Mouse (Mus musculus) liver, adult 2 months (tissue): Measurements from ENCODE around the gene Gsk3a. TPM values are rescaled to one million over a fixed set of nuclear protein-coding genes. Genes with fewer than 3 reads are reported as not detected.
A peak's percentile ranks its signal among the peaks of the same experiment; 100 is the strongest.

Experiments used
- DNase-seq: peaks from one replicate; pipeline ENCODE4 v3.0.0-alpha.2; 2011; ENCODE audit warnings: low read depth, low spot score; ENCODE audit errors: extremely low read depth
- H3K27ac ChIP-seq: fragments of 200-500 bp; replicated peaks from 2 replicates; pipeline ENCODE4 v1.5.1; 2012; ENCODE audit warnings: low read depth, mild to moderate bottlenecking, control low read depth, inconsistent platforms, low read length; ENCODE audit not compliant: insufficient read depth
- H3K27me3 ChIP-seq: fragments of 200-500 bp; 2 replicates; pipeline ENCODE4 v1.6.1; 2012; ENCODE audit warnings: mild to moderate bottlenecking, moderate library complexity, low read length, inconsistent platforms; ENCODE audit not compliant: control insufficient read depth, insufficient read depth
- H3K36me3 ChIP-seq: fragments of 200-500 bp; 2 replicates; pipeline ENCODE4 v1.6.1; 2012; ENCODE audit warnings: low read length, inconsistent platforms; ENCODE audit not compliant: control insufficient read depth, insufficient read depth
- H3K4me1 ChIP-seq: fragments of 200-500 bp; 2 replicates; pipeline ENCODE4 v1.6.1; 2011; ENCODE audit warnings: low read length; ENCODE audit not compliant: control insufficient read depth, insufficient read depth
- H3K4me3 ChIP-seq: fragments of 200-500 bp; 2 replicates; pipeline ENCODE4 v1.5.1; 2011; ENCODE audit warnings: low read depth, mild to moderate bottlenecking, control low read depth, low read length, moderate library complexity; ENCODE audit not compliant: insufficient read depth
- H3K79me2 ChIP-seq: fragments of 200-500 bp; 2 replicates; pipeline ENCODE4 v1.6.1; 2012; ENCODE audit warnings: inconsistent platforms, mild to moderate bottlenecking, low read length, moderate library complexity; ENCODE audit not compliant: control insufficient read depth, insufficient read depth
- H3K9ac ChIP-seq: fragments of 200-500 bp; 2 replicates; pipeline ENCODE4 v1.6.1; 2012; ENCODE audit warnings: low read depth, mild to moderate bottlenecking, control low read depth, inconsistent platforms, low read length
- CTCF ChIP-seq: fragments of 200-500 bp; IDR thresholded peaks from 2 replicates; pipeline ENCODE4 v1.5.1; 2011; ENCODE audit warnings: low read depth, low read length, control low read depth
- POLR2A ChIP-seq: fragments of 200-500 bp; IDR thresholded peaks from 2 replicates; pipeline ENCODE4 v1.6.1; 2011; ENCODE audit warnings: low read length, control low read depth; ENCODE audit not compliant: insufficient read depth; ENCODE audit errors: extremely low read depth
- WGBS: fragments of 180-500 bp; shearing (Covaris S2); methylation state at CpG from one replicate; pipeline ENCODE4 v1.1.7; 2018; 5-methylcytosine and 5-hydroxymethylcytosine counted together
- polyA plus RNA-seq: library from polyadenylated mRNA; depleted of rRNA; stranded (reverse); fragments of >200 nt; gene quantifications from 2 replicates; pipeline ENCODE4 v1.2.3, GENCODE M21; 2012
- total RNA-seq: library from RNA; depleted of rRNA; stranded (reverse); fragments of >200 nt; gene quantifications from 2 replicates; pipeline ENCODE4 v1.2.3, GENCODE M21; 2014

Gene Gsk3a
- total and polyA plus RNA-seq, 2 experiments: 9.1 to 74.5 TPM

GRCm38 (mm10) chr7:25222275-25222967 lies 15.2 kb downstream of the Gsk3a start:
- WGBS: 41% methylated on average over 10 of the region's 10 CpGs
- peaks cover 19% of the 10 kb centered on the region for H3K4me1 ChIP-seq
- no peaks in the 10 kb centered on the region for H3K27me3 ChIP-seq
- TF ChIP-seq CTCF (no peak), POLR2A (no peak)
- 0 out of 2 replicates have a peak, but pooled peaks cover 2% of the 10 kb centered on the region for H3K36me3 ChIP-seq
- H3K79me2 ChIP-seq: peaks cover 28% of the 10 kb centered on the region; the same call in 1 of the 2 replicates
- no peak overlapping the region; the same call in 1 of the 2 replicates for H3K9ac ChIP-seq
- no peak overlapping the region for H3K27ac ChIP-seq
- peak; percentile 19 for DNase-seq
- H3K4me3 ChIP-seq: no peak overlapping the region

DNA sequence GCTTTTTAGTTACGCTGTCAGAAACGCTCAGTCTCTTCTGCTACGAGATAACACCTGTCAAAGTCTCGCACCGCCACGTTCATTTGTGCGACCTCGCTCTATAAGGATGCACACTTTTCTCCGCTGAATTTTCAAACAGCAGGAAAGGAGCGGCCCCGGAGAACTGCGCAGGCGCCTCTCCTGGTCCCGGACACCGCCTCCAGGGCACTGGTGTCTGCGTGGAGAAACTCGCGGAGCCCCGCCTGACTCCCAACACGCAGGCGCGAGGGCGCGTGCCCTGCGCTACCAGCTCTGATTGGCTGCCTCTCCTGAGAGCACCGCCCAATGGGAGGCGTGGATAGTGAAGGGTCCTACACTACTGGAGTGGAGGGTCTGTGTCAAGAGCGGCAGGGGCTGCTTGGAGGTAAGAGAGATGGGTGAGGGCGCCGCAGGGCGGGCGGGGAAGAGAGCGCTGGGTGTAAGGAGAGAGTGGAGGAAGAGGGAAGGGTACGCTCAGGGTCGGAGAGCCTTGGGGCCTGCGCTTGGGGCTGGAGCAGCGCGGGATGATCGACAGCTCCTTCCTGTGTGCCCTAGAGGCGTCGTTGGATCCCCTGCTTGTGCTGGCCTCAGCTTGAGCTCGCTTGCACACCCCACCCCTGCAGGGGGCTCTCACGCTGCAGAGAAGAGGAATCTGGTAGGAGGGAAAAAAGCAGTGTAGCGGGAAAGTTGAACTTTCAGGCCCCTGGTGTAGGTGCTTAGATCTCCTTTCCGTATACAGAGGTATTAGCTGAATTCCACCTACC lies 16.4 kb downstream of the Gsk3a start, which contains the start of gene Zfp526:
Zfp526 (plus strand) TSS at position 324 of the 782 bp plus-strand sequence.
- Histone ChIP-seq H3K27me3 (no peaks in the 10 kb centered on the region), H3K36me3 (no peaks in the 10 kb centered on the region; the same call in 1 of the 2 replicates), H3K4me3 (peak within 1 kb of the TSS; percentile 92), H3K27ac (peak within 1 kb of the TSS; percentile 81), H3K9ac (peak within 1 kb of the TSS; percentile 84), H3K4me1 (peaks cover 21% of the 10 kb centered on the region), H3K79me2 (peaks cover 28% of the 10 kb centered on the region; the same call in 1 of the 2 replicates)
- TF ChIP-seq POLR2A: peak; percentile 50; the same call in 1 of the 2 replicates
- no peak for TF ChIP-seq CTCF
- peak; percentile 87 for DNase-seq
- WGBS: under 1% methylated on average over 44 of the region's 45 CpGs

- Histone ChIP-seq H3K27me3 (no peaks in the 10 kb centered on the region), H3K4me3 (peak within 1 kb of the TSS; percentile 92), H3K79me2 (peaks cover 21% of the 10 kb centered on the region; the same call in 1 of the 2 replicates), H3K4me1 (peaks cover 21% of the 10 kb centered on the region), H3K36me3 (no peaks in the 10 kb centered on the region; the same call in 1 of the 2 replicates), H3K9ac (peak within 1 kb of the TSS; percentile 84), H3K27ac (peak within 1 kb of the TSS; percentile 81)
- no peak for TF ChIP-seq CTCF
- no peak for TF ChIP-seq POLR2A
- WGBS: 3% methylated on average over 20 of the region's 20 CpGs
- DNase-seq: peak; percentile 61
Observed at GRCm38 (mm10) chr7:25220457-25221101, 17.1 kb downstream of the Gsk3a start, which contains the start of gene Dedd2. Gene Dedd2 (minus strand): TSS chr7:25220615.

GRCm38 (mm10) chr7:25219756-25220456 lies 17.7 kb downstream of the Gsk3a start:
- DNase-seq: peak; percentile 93
- peaks cover 21% of the 10 kb centered on the region for H3K4me1 ChIP-seq
- peak overlapping the region; percentile 81 for H3K27ac ChIP-seq
- H3K79me2 ChIP-seq: peaks cover 24% of the 10 kb centered on the region; the same call in 1 of the 2 replicates
- H3K9ac ChIP-seq: peak overlapping the region; percentile 78
- TF ChIP-seq POLR2A (peak; percentile 89), CTCF (no peak)
- 4% methylated on average over 31 of the region's 31 CpGs for WGBS
- H3K4me3 ChIP-seq: peak overlapping the region; percentile 70
- H3K36me3 ChIP-seq: peaks cover 3% of the 10 kb centered on the region
- no peaks in the 10 kb centered on the region for H3K27me3 ChIP-seq

DNA sequence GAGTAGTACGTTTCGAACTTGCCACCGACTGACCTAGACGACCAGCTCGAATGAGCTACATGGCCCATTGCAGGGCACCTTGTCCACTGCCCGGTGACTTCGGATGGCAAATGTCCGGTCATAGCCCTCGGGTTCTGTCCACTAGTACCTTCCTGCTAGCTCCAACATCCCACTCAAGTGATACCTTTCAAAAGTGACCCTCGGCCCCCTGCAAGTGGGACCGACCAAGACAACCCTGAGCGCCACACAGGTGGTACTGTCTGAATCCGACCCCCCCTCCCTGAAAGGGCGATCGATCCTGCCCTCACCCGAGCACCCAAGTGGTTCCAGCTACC lies 18.3 kb downstream of the Gsk3a start:
- H3K27me3 ChIP-seq: no peaks in the 10 kb centered on the region
- peak overlapping the region; percentile 70 for H3K4me3 ChIP-seq
- H3K9ac ChIP-seq: peak overlapping the region; percentile 78
- H3K4me1 ChIP-seq: peaks cover 21% of the 10 kb centered on the region
- peaks cover 3% of the 10 kb centered on the region for H3K36me3 ChIP-seq
- H3K79me2 ChIP-seq: peaks cover 24% of the 10 kb centered on the region; the same call in 1 of the 2 replicates
- peak overlapping the region; percentile 79 for H3K27ac ChIP-seq
- TF ChIP-seq POLR2A: no peak
- TF ChIP-seq CTCF: no peak
- WGBS: 2% methylated on average over 16 of the region's 16 CpGs
- DNase-seq: no peak
